Mouse (Mus musculus): ENCODE data around the gene Gbp2.

- no peak for TF ChIP-seq CTCF (IDR thresholded peaks at IDR 0.05 in 2 of 3, conservative IDR thresholded peaks at IDR 0.05 in 1 of 3; ENCODE audit: control insufficient read depth in 1 of 3, insufficient read depth in 1 of 3, low read depth in 2 of 3, low read length in 3 of 3, poor library complexity in 1 of 3, severe bottlenecking in 1 of 3)
- TF ChIP-seq MYC (IDR thresholded peaks at IDR 0.05; ENCODE audit: low read depth, low read length): no peak
- no peak for TF ChIP-seq ZNF384 (IDR thresholded peaks at IDR 0.05; ENCODE audit: low read depth, low read length)
Observed at GRCm38 (mm10) chr3:142570738-142571137, 49.7 kb upstream of the Gbp2 start.
